Mouse (Mus musculus) bone marrow macrophage, adult 2 months (primary cell): ENCODE data around the gene Cd44.

ENCODE experiments used
- CTCF ChIP-seq: IDR thresholded peaks from 2 replicates; pipeline ENCODE4 v1.5.1; 2012; ENCODE audit warnings: low read depth, mild to moderate bottlenecking, low read length, moderate library complexity
- POLR2A ChIP-seq: IDR thresholded peaks from 2 replicates; pipeline ENCODE4 v1.6.1; 2012; ENCODE audit warnings: mild to moderate bottlenecking, low read depth, low read length, borderline replicate concordance

- no peak for TF ChIP-seq CTCF
- TF ChIP-seq POLR2A: no peak
Measured at GRCm38 (mm10) chr2:102829201-102829600, 72.3 kb downstream of the Cd44 start.
